Mouse (Mus musculus) cerebellum, adult 2 months (tissue): ENCODE data around the gene Mgmt.

Experiments used
- CTCF ChIP-seq: fragments of 200-500 bp; IDR thresholded peaks from 2 replicates; pipeline ENCODE4 v1.5.1; 2011; ENCODE audit warnings: low read depth, mild to moderate bottlenecking, control low read depth, low read length, moderate library complexity, borderline replicate concordance; ENCODE audit not compliant: insufficient read depth
- POLR2A ChIP-seq: fragments of 200-500 bp; IDR thresholded peaks from 2 replicates; pipeline ENCODE4 v1.6.1; 2011; ENCODE audit warnings: low read length, control low read depth, borderline replicate concordance; ENCODE audit not compliant: insufficient read depth

DNA sequence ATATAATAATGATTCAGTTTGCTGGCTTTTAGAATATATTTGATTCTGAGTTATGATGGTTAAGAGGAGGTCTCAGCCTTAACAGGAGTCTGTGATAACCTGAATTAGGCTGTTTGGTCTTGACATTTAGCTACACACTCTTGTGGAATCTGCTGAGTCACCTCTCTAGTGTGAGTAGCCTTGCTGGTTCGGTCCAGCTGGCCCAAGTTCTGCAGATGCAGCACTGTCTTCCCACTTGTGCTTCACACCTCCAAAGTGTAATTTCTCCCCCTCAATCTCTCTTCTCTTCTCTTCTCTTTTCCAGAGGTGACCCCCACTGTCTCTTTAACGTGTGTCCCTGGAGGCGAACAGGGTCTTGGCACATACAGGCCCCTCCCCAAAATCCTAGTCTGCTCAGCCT lies 171.8 kb downstream of the Mgmt start:
- TF ChIP-seq CTCF (no peak), POLR2A (no peak)
